Mouse (Mus musculus) right cerebral cortex, postnatal 14 days (tissue): ENCODE measurements at regions not wholly inside any gene's neighbourhood (a gene's known extent, or its start where the extent isn't known, plus 50 kb on each side); places are given as distances from the start of the nearest gene placed in this dataset.

ENCODE experiments used
- DNase-seq: peaks from one replicate; pipeline ENCODE4 v3.0.0; 2022

DNA sequence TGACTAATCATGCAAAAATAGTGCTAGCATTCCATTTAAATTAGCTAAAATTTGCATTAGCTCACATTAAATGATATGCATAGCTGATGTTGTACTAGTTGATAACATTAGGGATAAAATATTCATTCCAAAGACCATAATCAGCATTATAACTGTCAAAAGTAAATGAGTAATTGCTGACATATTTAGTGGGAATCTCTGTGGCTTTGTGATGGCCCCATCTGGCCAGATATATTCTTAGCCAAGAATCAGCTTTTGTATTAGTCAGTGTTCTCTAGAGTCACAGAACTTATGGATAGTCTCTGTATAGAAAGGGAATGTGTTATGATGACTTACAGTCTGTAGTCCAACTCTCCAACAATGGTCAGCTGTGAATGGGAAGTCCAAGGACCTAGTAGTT is 171.2 kb downstream of the Gria2 start:
- no peak for DNase-seq

DNA sequence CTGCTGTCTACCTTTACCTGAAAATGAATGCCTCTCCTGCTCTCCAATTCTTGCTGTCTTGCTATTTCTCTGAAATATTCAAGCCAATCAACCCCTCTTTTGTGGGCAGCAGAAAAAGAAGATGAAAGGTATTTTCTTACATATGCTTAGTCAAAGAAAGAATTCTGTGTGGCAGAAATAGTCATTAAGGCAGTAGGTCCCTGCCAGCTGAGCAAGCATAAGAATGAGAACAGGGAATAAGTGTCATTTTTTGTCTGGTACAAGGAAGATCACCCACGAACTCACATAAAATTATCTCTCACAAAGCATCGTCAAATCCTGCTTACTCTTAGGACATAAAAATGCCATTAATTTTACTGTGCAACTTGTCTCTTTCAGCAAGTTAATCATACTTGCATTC is 192.2 kb downstream of the Gria2 start:
- DNase-seq: no peak

DNA sequence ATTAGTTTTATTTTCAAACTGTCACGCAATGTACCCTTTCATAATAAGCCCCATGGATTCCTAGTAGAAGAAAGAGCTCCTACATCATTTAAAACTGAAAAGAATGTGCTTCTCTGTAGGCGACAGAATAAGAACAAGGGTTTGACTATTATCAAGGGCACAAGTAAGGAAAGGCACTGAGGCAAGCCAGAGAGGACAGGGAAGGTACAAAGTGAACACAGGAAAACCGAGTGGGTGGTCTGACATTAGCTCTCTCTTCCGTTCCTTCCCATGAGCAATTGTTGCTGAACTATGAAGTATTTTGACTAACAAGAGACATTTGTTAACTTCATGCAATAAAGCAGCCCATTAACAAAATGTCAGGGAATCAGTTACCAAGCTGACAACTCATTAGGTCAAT is 194.2 kb downstream of the Gria2 start:
- DNase-seq: no peak

DNA sequence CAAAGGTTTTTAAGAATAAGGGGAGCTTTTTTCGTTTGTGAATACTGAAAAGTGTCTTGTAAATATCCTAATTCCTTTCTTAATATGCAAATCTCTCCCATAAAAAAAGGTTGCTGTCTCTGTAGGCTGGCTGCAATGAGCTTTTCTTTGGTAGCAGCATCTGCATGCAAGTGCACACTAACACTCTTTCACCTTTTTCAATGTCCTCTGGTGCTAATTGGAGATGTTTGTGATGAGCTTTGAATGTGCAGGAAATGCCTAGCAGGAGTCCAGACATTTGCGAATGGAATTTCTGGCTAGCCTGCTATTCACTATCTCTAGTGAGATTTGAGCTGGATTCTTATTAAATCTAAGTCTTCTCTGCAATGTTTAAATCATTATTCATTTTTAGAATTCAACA is 194.8 kb downstream of the Gria2 start:
- no peak for DNase-seq

DNA sequence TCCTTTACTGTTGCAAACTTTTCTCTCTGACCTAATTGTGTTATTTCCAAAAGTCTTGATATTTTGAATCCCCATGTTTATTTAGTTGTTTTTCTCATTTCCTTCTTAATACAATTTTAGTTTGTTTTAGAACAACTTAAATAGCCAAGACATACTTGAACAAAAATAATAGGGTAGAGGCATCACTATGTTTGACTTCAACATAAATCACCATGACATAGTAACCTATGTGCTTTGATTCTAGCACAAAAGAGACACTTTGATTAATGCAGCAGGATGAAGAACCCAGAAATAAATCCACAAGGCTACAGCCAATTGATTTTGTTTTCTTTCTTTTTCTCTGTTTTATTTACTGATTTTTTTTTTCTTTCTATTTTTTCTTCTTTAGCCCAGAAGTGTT is 205.1 kb downstream of the Gria2 start:
- DNase-seq: no peak

DNA sequence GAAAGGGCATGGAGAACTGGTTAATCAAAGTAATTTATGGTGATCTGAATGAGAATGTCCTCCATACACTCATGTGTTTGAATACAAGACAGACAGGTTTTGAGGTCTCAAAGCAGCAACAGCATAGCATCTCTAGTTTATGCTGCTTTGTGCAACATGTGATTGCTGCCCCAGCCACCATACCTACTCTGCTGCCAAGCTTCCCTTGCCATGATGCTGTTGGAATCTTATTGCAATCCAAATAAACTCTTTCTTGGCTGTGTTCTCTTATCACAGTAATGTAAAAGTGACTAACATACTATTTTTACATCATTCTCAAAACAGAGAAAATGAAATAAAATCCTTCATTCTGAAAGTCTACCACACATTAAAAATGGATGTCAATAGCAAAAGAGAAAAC is 235.1 kb downstream of the Gria2 start:
- no peak for DNase-seq

DNA sequence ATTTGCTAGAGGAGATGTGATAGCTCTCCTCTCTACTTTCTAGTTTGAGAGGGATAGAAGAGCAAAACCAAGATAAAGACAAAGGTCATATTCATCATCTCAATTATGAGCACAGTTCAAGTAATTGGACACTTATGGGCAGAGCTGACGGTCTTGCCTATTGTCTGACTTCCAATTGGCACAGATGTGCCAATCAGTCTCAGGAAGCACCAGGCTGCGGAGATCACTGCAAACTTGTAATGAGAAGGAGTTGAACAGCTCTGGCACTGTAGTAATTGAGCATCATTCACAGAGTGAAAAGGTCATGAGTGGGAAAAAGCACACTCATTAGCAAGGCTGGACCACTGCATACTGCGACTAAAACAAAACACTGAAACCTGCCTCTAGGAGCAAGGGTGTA is 236.4 kb downstream of the Gria2 start:
- DNase-seq: no peak

DNA sequence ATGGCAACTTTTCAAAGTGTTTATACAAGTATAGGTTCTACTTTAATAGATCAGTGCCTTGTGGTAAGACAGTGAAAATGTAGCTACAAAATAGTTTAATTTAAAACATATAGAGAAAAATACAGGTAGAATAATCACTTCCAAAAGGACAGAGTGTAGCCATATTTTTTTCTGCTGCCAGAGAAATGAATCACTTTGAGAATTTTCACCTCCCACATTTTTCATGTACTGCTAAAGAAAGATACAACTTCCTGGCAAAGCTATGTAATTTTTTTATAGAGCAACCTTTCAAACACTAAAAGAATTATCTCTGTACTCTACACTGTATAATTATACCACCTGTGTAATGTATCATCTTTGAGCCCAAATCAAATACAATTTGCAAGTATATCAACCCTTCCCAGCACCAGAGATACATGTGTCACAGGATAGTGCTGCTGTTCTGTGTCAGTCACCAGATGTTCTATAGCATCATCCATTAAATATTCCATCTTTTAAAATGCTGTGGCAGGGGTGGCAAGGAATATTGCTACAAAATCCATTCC is 256.4 kb downstream of the Gria2 start:
- no peak for DNase-seq

DNA sequence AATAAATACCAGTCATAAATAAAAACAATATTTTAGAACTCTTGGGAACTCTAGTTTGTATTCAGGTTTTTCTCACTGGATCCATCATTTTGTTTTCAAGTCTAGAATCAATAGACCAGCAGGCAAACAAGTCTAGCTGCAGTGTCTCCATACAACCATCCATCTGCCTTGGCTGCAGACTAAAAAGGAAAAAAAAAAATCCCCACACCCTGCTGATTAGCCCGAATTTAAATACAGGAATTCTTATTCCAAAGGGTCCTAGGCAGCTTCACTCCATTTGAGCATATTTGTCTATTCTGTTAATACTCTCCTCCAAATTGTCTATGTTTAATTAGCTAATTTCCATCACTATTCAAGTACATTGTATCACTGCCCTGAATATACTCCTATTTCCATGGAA is 258.9 kb downstream of the Gria2 start:
- no peak for DNase-seq

DNA sequence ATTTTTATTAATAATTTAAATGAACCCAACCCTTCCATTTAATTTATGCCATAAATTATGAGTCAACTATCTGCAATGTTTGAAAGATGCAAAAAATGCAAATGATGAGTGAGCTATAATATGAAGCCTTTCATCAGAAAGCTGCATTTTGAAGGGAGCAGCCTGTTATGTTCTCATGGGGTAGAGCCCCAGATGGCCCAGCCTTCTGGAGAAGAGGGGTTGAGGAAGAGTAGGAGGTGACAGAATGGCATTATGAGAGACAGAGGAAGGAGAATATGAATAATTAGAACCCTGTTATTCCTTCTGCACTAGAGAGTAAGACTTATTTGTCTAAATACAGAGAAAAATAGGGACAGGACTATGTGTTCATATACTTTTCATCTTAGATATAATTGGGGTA is 261.3 kb downstream of the Gria2 start:
- peak; percentile 11 for DNase-seq

DNA sequence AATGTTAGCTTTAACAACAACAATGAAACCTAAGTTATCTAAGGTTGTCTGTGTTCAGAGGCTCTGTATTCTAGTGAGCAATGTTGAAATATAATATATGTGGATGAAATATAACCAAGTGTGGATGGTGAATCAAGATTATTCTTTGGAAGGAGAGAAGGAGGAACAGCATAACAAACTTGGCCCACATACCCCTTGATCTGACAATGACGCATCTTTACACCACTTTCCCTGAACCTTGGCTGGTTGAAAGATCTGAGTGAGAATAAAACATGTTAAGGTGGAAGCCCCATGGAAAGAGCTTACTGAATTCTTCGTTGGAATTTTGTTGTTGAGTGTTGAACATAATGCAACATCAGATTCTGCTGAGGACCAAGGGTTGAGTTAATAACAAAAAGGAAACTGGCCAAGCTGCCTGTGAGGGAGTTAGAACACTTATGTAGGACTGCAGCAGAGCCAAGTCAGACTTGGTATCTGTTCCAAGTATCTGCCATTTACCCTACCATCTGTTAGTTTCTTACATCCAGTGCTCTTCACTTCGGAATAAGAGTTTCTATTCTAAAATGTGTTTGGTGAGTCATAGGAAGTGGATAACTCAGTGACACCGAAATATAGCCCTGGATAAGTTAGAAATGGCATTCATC is 268.8 kb downstream of the Gria2 start:
- no peak for DNase-seq

DNA sequence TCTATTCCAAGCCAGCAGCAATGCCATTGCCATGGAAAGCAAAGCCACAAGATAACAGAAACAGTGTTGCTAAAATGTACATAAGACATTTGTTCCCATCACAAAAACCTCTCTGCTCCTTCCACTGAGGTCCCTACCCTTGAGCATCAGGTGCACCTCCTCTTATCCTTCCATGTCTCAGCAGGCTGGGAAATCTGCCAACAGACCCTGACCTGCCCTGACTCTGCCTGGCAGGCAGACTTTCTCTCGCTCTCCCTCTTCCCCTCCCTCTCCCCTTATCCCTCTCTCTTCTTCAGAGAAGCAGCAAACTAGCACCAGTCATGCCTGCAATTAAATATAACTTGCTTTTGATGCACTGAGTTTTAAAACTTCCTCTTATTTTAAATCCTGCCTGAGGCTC is 288.6 kb downstream of the Gria2 start:
- no peak for DNase-seq

DNA sequence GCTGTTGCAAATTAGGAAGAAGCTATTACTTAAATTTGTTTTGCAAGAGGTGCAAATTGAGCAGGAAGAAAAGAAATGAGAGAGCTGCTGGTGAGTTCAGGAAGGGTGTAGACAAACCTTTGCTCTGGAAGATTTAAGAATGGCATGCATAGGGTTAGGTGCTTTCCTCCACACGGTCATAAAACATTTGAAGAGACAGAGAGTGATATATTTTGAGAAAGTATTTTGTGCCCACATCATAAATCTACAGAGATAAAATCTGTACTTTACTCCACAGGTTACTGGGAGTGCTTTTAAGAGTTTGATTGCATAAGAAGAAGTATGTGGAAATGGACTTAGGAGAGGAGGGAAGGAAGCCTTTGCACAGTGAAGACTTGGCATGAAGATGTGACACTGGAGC is 293.4 kb downstream of the Gria2 start:
- DNase-seq: no peak

DNA sequence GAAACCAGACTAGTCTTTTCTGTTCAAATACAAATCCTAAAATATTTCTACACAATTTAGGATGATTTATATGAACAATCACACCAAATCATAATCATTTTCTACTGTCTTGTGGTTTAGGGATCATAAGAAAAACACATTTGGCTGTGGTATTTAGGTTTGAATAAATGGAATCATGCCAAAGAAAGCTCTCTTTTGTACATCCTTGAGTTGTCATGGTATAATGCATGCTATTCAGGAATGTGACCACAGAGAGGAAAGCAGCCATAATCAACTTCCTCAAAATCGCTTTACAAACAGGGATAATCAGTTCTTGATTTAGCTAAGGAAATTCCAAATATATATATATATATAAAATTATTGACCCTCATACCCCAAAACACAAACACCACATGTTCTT is 295.9 kb downstream of the Gria2 start:
- DNase-seq: no peak

DNA sequence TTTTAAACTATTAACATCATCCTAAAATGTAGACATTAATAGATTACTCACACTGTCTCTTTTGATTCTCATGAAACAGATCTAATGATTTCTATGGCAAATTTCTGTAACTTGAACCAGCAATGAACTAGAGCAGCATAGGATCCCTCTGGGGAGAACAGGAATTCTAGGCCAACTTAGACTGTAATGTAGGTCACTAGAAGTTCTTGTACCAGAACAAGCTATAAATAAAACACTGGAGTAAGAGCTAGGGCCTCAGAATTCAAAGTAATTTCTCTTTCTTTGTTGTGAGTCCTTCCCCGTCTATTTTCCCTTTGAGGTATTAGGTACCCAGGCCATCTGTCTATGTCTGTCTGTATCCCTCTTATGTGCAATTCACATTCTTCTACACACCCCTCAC is 301.5 kb downstream of the Gria2 start:
- DNase-seq: no peak

DNA sequence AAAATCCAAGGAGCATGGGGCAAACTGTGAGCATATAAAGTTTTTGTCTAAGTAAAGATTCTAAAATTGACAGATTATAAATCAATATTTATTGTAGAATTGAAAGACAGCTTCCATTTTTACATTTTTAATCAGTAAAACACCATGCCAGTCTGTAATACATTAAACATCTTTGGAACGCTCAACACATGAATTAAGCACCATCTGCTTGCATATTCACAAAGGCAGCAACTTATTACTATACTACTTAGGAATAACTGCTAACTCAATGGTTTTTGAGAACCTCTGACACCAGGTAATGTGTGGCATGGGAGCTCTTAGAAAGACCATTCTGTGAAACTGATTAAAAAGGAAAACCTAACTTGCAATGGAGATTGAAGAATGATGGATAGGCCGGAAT is 306.1 kb downstream of the Gria2 start:
- no peak for DNase-seq

DNA sequence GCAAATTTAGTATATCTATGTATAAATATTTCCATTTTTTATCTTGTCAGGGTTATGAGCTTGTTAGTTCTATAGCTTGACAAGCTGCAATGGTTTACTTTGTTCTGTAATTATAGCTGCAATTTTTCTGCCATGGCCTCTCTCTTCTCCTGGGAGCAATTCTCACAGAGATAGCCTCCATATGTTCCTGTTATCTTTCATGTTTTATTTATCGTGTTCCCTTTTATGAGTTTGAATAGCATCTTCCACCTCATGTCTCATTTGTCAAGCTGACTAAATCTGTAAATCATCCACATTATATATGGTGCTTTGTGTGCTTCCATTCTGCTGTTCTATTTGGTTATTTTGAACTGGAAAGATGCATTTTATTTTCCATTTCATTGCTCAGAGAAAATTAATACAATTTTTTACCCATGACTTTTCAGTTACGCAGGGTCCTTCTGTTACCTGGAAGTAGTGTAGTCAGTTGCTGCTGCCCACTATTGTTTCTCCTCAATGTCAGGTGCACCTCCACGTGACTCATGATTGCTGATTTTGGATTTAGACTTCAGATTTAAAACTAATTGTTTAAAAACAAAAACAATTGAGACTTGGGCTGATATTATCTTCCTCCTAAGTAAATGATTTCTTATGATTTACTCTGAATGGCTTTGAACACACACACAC is 318.3 kb downstream of the Gria2 start:
- no peak for DNase-seq

DNA sequence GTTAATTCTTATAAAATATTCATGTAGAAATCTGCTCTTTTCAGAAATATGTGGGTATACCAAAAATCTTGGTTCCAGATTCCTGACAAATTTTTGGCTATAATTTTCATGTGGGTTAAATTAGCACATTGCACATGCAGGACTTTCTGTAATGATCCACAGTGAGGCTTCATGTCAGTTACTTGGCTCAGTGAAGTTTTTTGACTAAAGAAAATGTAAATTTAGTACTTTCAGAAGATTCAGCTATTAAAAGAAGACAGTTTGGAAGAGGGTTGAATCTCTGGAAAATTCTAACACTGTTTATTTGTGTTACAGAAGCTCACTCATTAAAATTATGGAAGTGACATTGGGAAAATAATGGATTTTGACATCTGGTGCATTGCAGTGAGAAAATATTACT is 324.0 kb downstream of the Gria2 start:
- no peak for DNase-seq

DNA sequence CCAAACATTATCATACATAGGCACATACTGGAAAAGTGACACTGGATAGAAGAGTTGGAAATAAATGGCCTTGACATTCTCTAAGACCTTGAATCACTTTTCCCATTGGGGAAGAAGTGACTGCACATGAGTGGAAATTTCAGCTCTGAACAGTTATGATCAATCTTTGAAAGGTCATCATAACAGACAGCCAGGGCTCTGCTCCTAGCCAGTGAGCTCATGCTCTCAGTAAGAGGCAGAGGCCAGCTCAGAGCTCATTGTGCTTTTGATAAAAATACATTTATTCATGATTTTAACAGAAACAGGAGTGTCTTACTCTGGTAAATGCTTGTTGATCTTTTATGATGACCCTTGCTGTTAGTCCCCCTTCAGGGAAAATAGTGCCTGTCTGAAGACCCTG is 328.9 kb downstream of the Gria2 start:
- no peak for DNase-seq
